ENCODE assay signal across 20 mouse cellular contexts in the genomic region with DNA sequence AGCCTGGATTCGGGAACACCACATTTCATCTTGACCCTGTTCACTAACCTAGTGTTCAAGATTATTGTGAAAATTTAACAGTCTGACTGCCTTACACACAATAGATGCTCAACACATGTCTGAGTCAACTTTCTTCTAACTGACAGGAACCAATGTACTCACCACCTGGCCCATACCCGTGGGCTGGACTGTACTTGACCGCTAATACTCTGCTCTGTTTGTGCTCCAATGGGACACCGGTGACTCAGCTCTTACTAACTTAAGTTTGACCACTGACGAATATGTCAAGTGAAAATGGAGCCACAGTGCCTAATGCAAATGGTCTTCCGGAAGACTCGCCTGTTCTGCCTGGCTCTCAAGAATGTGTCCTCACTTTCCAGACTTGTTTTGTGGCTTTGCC. TPM values are rescaled to one million over a fixed set of nuclear protein-coding genes. Genes with fewer than 3 reads are reported as not detected.
A peak's percentile ranks its signal among the peaks of the same experiment; 100 is the strongest.
DNase-seq lines count a peak whose midpoint lies in the region; ATAC-seq and TF ChIP-seq lines count a peak whose summit lies in the region.
"Had no signal": no experiment of that assay in that cellular context is flagged by ENCODE, and none has a peak within 500 bp of the region (broad histone marks: within the 10 kb centered on the region; RNA-seq: fewer than 3 reads in every experiment).

No protein-coding gene starts in this region.

- 95% methylated on average over 7 of the region's 7 CpGs for WGBS in midbrain, embryonic 13.5 days
- 96% methylated on average over 7 of the region's 7 CpGs for WGBS in midbrain, embryonic 11.5 days

- CTCF ChIA-PET in Patski (lab: Charles Lee), result interaction anchor here (1.1 to 2.3 kb wide), 5 partner anchors 9 to 37 kb away, joined by 3 to 7 read pairs (median 3); no protein-coding TSS in a partner anchor

- H3K79me2 ChIP-seq in C2C12 (ENCODE audit: control insufficient read depth, insufficient read depth), result peaks cover 25% of the 10 kb centered on the region

- no peaks in the 10 kb centered on the region for H3K27me3 ChIP-seq in midbrain, embryonic 13.5 days
- H3K27me3 ChIP-seq in midbrain, embryonic 11.5 days (ENCODE audit: control insufficient read depth, insufficient read depth, low read length), result no peaks in the 10 kb centered on the region
- H3K27me3 ChIP-seq in C2C12 (ENCODE audit: control insufficient read depth, insufficient read depth, insufficient read length) (no peaks in the 10 kb centered on the region), Patski (no peaks in the 10 kb centered on the region)
- H3K27me3 ChIP-seq: embryonic facial prominence, embryonic 13.5 days; hindbrain, embryonic 15.5 days had no signal

- no peaks in the 10 kb centered on the region for H3K36me3 ChIP-seq in midbrain, embryonic 13.5 days
- H3K36me3 ChIP-seq in midbrain, embryonic 11.5 days (ENCODE audit: control insufficient read depth, insufficient read depth, low read length), result no peaks in the 10 kb centered on the region
- no peaks in the 10 kb centered on the region for H3K36me3 ChIP-seq in C2C12 (ENCODE audit: control insufficient read depth, insufficient read depth)
- H3K36me3 ChIP-seq: embryonic facial prominence, embryonic 13.5 days; G1E; heart, embryonic 10.5 days; hindbrain, embryonic 15.5 days had no signal

- no peak for TF ChIP-seq CTCF in C2C12 (IDR thresholded peaks at IDR 0.05; ENCODE audit: control insufficient read depth, insufficient read depth, insufficient read length)
- no peak for TF ChIP-seq CTCF in Patski (IDR thresholded peaks at IDR 0.05)

- no peak for ATAC-seq in midbrain, embryonic 13.5 days
- ATAC-seq in midbrain, embryonic 11.5 days (ENCODE audit: low FRiP score), result no peak
- no peak for ATAC-seq in Patski
- ATAC-seq: intestine, embryonic 16.5 days had no signal

- H3K4me1 ChIP-seq in midbrain, embryonic 13.5 days (replicated peaks), result peaks cover 30% of the 10 kb centered on the region
- H3K4me1 ChIP-seq in midbrain, embryonic 11.5 days (ENCODE audit: control insufficient read depth, insufficient read depth, low read length), result peaks cover 21% of the 10 kb centered on the region

- H3K9me3 ChIP-seq in midbrain, embryonic 13.5 days, result no peaks in the 10 kb centered on the region
- no peaks in the 10 kb centered on the region for H3K9me3 ChIP-seq in midbrain, embryonic 11.5 days (ENCODE audit: control insufficient read depth, low read length)
- H3K9me3 ChIP-seq: embryonic facial prominence, embryonic 13.5 days; G1E; heart, embryonic 10.5 days; hindbrain, embryonic 15.5 days had no signal

- no peak for DNase-seq in midbrain, embryonic 11.5 days (ENCODE audit: low spot score, missing footprints)
- DNase-seq in Patski (ENCODE audit: low read depth, low spot score), result peak; percentile 50
- no peak for DNase-seq in adrenal gland, postnatal 4 days (ENCODE audit: low spot score in 2 of 2)
- no peak for DNase-seq in lung, postnatal 10 days
- DNase-seq in embryo, embryonic 9.5 days (ENCODE audit: extremely low spot score), result no peak
- DNase-seq: adrenal gland, adult 2 months; adrenal gland, postnatal 25 days; cerebellum, adult 2 months; cerebellum, postnatal 14 days; gastrocnemius, postnatal 36 days; heart, adult 11 months; heart, postnatal 10 days; kidney, adult 2 months had no signal

- H3ac ChIP-seq in C2C12 (ENCODE audit: control insufficient read depth, insufficient read length, low read depth), result no peak overlapping the region

- H3K27ac ChIP-seq in midbrain, embryonic 13.5 days, result peak overlapping the region; percentile 78; the same call in 1 of the 2 replicates
- no peak overlapping the region for H3K27ac ChIP-seq in midbrain, embryonic 11.5 days (ENCODE audit: low read depth, low read length)
- H3K27ac ChIP-seq: embryonic facial prominence, embryonic 13.5 days; heart, embryonic 10.5 days had no signal

- no peak overlapping the region for H3K4me2 ChIP-seq in midbrain, embryonic 13.5 days (replicated peaks)
- no peak overlapping the region for H3K4me2 ChIP-seq in midbrain, embryonic 11.5 days
- H3K4me2 ChIP-seq: embryonic facial prominence, embryonic 13.5 days; hindbrain, embryonic 15.5 days had no signal

- POLR2A ChIA-PET in Patski (lab: Charles Lee), result no interaction called here

- in situ Hi-C loops in Patski (cut with MboI; ENCODE audit: low pct_unique_long_range_greater_than_20kb), result loop anchor here (5.0 kb wide), 1 partner anchor 41 kb away; no protein-coding TSS in a partner anchor

- no peak overlapping the region for H3K4me3 ChIP-seq in midbrain, embryonic 13.5 days (replicated peaks)
- no peak overlapping the region for H3K4me3 ChIP-seq in midbrain, embryonic 11.5 days (ENCODE audit: low read depth, low read length)
- H3K4me3 ChIP-seq in C2C12 (ENCODE audit: insufficient read depth, poor library complexity, severe bottlenecking), result no peak overlapping the region
- H3K4me3 ChIP-seq: embryonic facial prominence, embryonic 13.5 days; heart, embryonic 10.5 days; hindbrain, embryonic 15.5 days had no signal

- H3K9ac ChIP-seq in midbrain, embryonic 13.5 days (replicated peaks), result no peak overlapping the region
- H3K9ac ChIP-seq in midbrain, embryonic 11.5 days (ENCODE audit: low read length), result no peak overlapping the region
- H3K9ac ChIP-seq: embryonic facial prominence, embryonic 13.5 days; hindbrain, embryonic 15.5 days had no signal

- H3K79me3 ChIP-seq in C2C12 (ENCODE audit: low read depth), result no peaks in the 10 kb centered on the region

TF ChIP-seq in C2C12, 6 proteins besides CTCF, POLR2A, EP300 and RAD21:
- TF ChIP-seq CEBPB (IDR thresholded peaks at IDR 0.05; ENCODE audit: low read depth) (no peak), MYOG (IDR thresholded peaks at IDR 0.05; ENCODE audit: control insufficient read depth, extremely low read depth, insufficient read length) (no peak), FOSL1 (IDR thresholded peaks at IDR 0.05; ENCODE audit: insufficient read depth, low read length, poor library complexity, severe bottlenecking) (peak; percentile 78), MYOD1 (IDR thresholded peaks at IDR 0.05; ENCODE audit: control insufficient read depth, insufficient read length, low read depth) (peak; percentile 97), USF1 (IDR thresholded peaks at IDR 0.05; ENCODE audit: low read depth) (no peak), MAX (IDR thresholded peaks at IDR 0.05) (peak; percentile 87)

RNA-seq across cellular contexts. Expression of gene Maml3, which starts 44.0 kb away (rescaled TPM):
- polyA plus RNA-seq in midbrain, embryonic 13.5 days (2015; fragmentation: Nextera tagmentation; extraction: Ambion mirVana), result 8.3 and 8.6 TPM in 2 replicates
- polyA plus RNA-seq in midbrain, embryonic 11.5 days (2014; fragmentation: Nextera tagmentation; extraction: Ambion mirVana), result 5.3 and 6.1 TPM in 2 replicates
- polyA plus RNA-seq in C2C12 (2012; fragmentation: generic; extraction: Trizol) (2.2 TPM), Patski (2021) (7.7 TPM)
- 10 to 100 TPM; 19.6 to 20.9 TPM for total RNA-seq in adrenal gland, postnatal 4 days (2021)
